Mouse (Mus musculus) 3134 (cell line): ENCODE results near the gene Nmbr.
A peak's percentile ranks its signal among the peaks of the same experiment; 100 is the strongest.

Experiments
- DNase-seq: peaks from one replicate; pipeline ENCODE4 v3.0.0-alpha.2; 2011; ENCODE audit warnings: low spot score; ENCODE audit not compliant: insufficient read length; ENCODE audit errors: extremely low read depth

The Nmbr gene

DNA sequence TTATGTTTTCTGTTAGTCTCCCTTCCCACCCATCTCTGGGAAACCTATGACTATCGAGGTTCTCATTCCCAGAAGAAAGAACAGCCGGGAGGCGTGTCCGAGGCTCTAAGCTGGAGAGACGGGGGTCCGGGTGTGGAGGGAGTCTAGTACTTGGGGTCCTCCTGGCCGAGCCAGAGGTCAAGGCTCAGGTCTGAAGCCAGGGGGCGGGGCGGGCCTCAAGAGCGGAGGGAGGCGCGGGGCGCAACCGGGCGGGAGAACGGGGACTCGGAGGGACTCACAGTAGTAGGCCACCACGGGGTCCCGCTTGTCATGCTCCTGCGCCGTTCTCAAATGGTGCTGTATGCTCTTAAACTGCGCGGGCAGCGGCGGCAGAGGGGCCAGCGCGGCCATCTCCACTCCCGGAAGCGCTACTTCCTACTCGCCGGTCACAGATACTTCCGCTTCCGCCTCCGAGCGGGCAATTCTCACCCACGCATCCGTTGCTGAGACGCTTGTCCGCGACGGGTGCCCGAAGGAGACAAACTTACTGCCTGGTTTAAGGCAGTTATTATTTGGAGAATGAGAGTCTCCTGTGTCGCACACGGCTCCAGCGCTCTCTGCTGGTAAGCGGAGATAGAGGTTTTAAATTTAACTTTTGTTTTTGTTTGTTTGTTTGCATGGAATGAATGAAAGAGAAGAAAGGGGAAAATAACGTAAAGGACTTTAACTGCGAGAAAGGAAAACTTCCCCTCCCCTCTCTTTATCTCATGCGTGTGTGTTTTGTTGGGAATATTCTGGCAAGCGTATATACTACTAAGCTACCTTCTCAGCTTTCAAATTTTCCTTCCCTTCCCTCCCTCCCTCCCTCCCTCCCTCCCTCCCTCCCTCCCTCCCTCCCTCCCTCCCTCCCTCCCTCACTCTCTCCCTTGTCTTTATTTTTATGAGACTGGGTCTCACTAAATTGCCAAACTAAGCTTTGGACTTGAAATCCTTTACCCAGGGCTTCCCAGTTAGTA, at the start of gene Nmbr, which contains the start of gene Vta1:
TSS of gene Nmbr (plus strand) at position 520 of the 995 bp plus-strand sequence.
TSS of gene Vta1 (minus strand) at position 489 of the 995 bp plus-strand sequence.
- DNase-seq: peak; percentile 92

DNA sequence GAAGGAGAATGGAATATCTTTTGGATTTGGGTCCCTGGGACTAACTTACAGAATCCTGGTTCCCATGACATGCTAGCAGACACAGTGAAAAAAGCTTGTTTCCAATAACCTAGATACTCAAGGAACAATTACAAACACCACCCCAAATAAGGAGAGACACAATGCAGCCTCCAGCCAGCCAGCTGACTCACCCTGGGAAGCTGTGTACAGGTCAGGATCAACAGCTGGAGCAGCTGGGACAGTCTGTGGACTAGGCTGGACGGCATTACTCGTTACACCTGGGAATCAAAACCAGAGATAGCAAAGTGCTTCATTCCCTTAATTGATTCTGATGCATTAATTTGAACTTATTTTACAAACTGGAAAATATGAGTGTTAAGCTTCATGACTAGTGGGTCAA, 44.5 kb upstream of the Nmbr start:
- DNase-seq: no peak

- DNase-seq: no peak
These were observed 39.2 kb upstream of the Nmbr start for GRCm38 (mm10) chr10:14666147-14666546.

GRCm38 (mm10) chr10:14685663-14686062, 19.7 kb upstream of the Nmbr start:
- DNase-seq: no peak

DNA sequence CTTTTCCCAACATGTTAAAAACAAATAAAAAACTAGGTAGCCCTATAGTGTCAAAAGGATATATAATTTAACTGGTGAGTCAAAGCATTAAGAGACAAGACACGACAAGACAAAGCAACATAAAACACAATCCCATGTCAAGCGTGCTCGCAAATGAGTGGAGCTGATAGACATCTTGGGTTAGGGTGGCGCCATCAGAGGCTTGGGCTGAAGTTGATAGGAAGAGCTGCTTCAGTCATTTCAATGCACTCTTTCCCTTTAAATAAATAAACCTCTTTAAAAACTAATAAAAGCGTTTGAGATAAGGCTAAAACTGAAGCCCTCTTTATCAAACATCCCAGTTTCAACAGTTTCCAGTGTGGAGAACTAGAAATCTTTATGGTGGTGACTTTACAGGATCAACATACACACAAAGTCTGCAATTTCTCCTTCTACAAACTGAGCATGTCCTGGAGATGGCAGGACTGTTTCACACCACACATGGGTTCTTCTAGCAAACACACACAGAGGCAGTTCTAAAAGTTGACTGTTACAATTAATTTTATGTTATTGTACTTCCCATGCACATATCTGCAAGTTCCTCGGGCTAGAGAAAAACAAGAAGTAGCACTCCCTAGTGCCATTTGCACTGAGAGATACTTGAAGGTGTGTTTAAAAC, 16.5 kb upstream of the Nmbr start:
- no peak for DNase-seq

DNA sequence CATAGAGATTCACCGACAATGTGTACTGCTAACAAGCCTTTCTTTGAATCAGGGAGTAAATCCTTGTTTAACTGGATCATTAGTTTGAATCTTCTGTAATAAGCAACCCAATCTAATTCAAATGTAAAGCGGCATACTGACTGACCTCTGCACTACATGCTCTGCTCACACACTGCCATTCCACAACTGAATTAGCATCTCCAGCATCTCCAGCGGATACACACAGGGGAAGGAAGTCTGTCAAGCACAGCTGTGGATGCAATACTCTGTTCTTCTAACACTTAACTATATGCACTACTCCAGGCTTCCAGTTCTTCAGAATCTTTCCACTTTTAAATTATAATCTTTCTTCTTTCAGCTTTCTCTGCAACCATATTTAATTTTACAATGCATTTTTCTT, 15.0 kb upstream of the Nmbr start:
- DNase-seq: no peak

- DNase-seq: no peak
These were observed 2.2 kb upstream of the Nmbr start for GRCm38 (mm10) chr10:14703239-14703638.

GRCm38 (mm10) chr10:14703830-14704420, 1.5 kb upstream of the Nmbr start:
- DNase-seq: no peak

DNA sequence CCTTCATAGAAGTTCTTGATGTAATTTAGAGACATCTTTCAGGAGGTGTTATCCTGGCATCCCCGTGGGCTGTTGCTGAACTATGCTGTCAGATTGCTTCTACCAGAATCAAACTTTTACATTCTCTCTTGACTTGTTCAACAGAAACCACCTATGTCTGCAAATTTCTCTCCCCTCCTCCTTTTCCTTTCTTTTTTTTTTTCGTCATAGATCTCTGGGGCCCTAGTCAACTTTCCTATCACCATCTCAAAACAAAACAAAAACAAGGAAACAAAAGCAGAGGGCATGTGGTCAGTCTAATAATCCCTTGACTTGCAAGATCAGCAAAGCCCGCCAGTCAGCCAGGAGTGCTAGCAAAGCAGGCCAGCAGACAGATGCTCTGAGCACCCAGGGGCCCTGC, 12.7 kb downstream of the Nmbr start, which contains the start of gene Gje1:
TSS of gene Gje1 (minus strand) at position 101 of the 400 bp plus-strand sequence.
- no peak for DNase-seq

DNA sequence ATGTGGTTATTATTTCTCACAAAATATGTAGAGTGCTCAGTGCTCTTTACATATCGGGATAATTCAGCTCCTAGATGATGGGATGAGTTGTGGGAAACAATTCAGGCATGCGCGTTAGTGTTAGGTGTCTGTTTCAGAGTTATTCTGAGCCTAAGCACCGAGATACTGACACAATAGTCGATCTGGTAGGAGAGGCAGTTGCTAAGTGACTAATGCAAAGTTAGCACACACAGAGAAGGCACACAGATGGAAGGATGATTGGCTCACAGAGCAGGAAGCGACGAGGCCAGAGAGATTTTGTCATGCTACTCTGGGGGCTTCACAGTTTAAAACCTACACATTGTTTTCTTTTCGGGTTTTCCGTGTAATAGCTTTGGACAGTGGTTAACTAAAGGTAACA, 20.3 kb downstream of the Nmbr start:
- no peak for DNase-seq

DNA sequence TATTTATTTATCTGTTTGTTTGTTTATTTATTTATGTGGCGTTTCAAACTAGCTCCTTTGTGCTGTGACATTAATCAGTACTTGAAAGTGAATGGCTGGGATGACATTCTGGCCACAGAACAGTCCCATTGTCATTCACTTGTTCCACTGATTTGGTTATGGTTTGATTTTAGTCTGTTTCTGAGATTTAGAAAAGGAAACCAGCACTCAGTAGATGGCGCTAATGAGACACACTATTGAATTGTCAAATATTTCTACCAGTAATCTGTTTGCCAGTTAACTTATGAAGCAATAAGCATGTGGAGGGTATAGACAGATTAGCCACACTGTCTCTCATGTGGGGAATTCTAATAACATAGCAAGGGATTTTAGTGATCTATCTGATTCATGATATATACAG, 28.9 kb downstream of the Nmbr start:
- peak; percentile 4 for DNase-seq

DNA sequence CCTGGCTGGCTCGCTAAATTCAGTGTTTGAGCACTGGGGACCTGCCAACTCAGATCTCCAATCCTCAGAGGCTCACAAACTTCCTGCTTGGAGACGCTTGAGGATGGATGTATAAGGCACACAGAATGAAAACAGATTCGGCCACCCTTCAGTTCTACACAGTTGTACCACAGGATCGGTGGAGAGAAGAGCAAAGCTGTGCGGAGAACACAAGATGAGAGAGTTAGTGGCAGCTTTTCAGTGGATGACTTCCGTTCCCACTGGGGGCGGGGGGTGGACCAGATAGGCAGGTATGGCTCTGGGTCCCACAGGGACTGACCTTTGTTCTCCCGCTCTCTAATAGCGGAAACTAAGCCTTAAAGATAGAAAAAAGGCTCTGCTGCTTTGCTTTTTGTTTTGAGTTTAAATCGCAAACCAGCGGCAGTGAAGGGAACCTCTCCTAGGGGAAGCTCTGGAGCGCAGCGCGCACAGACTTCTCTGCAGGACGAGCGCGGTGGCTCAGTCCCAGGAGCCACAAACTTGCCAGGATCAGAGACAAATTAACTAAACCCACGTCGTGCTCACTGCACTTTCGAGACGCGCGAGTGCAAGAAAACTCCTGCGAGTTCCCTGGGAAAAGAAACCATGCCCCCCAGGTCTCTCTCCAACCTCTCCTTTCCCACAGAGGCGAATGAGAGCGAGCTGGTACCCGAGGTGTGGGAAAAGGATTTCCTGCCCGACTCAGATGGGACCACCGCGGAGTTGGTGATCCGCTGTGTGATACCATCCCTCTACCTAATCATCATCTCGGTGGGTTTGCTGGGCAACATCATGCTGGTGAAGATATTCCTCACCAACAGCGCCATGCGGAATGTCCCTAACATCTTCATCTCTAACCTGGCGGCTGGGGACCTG, 54.5 kb downstream of the Nmbr start:
- no peak for DNase-seq

DNA sequence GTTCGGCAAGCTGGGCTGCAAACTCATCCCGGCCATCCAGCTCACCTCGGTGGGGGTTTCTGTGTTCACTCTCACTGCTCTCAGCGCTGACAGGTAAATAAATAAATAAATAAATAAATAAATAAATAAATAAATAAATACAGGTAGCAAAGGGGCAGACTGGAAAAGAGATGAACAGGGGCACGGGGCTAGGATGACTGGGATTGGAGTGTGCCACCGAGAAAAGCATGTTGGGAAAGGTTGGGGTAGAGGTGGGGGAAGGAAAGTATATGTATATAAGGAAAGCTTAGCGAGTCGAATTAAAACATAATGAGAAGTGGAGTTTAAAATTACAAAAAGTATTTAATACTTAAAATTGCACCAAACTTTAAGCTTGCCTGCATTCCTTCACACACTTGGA, 55.2 kb downstream of the Nmbr start:
- no peak for DNase-seq

DNA sequence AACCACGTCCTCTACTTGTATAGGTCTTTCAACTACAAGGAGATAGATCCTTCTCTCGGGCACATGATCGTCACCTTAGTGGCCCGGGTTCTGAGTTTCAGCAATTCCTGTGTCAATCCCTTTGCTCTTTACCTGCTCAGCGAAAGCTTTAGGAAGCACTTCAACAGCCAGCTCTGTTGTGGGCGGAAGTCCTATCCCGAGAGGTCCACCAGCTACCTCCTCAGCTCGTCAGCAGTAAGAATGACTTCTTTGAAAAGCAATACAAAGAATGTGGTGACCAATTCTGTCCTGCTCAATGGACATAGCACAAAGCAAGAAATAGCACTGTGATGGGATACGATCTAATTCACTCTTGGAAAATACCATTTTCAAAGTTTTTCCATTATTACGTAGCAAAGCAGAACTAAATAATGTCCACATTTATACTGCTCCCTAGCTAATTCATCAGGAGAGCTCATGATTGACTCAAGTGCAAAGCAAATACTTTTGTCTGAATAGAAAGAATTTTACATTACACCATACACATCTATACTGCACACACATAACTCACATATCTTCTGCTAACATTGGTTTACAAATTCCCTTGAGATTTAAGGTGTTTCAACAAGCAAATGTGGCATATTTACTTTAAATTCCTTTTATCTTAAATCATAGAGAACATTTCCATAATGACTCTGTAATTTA, 65.0 kb downstream of the Nmbr start:
- DNase-seq: no peak

- no peak for DNase-seq
These were observed 69.1 kb downstream of the Nmbr start for GRCm38 (mm10) chr10:14774499-14774898.

- no peak for DNase-seq
These were observed 84.6 kb downstream of the Nmbr start for GRCm38 (mm10) chr10:14789969-14790368.

- no peak for DNase-seq
These were observed 111.6 kb downstream of the Nmbr start for GRCm38 (mm10) chr10:14816970-14817369.
